Mouse (Mus musculus): Measurements from ENCODE around the gene Erv3. TPM values are rescaled to one million over a fixed set of nuclear protein-coding genes. Genes with fewer than 3 reads are reported as not detected.

Erv3 gene
- polyA plus RNA-seq, 1 experiment from 2014 or later = not detected

GRCm38 (mm10) chr2:131825498-131825897 is 34.0 kb downstream of the Erv3 start:
- ATAC-seq (ENCODE audit: insufficient number of reproducible peaks, insufficient read depth, low FRiP score, low read depth) = peak; percentile 67; the same call in 1 of the 2 replicates

GRCm38 (mm10) chr2:131823931-131824330 is 35.6 kb downstream of the Erv3 start:
- Histone ChIP-seq H3K4me3 (ENCODE audit: low read depth, low read length) (no peak overlapping the region), H3K9ac (replicated peaks; ENCODE audit: low read depth, low read length) (no peak overlapping the region), H3K9me3 (ENCODE audit: control insufficient read depth, low read depth, low read length) (no peaks in the 10 kb centered on the region), H3K4me2 (replicated peaks; ENCODE audit: low read depth, low read length) (no peak overlapping the region), H3K27ac (ENCODE audit: low read length) (no peak overlapping the region), H3K4me1 (ENCODE audit: control insufficient read depth, insufficient read depth, low read length) (no peaks in the 10 kb centered on the region), H3K27me3 (ENCODE audit: control insufficient read depth, insufficient read depth, low read length) (no peaks in the 10 kb centered on the region), H3K36me3 (ENCODE audit: control insufficient read depth, insufficient read depth, low read length) (no peaks in the 10 kb centered on the region)
- 37% methylated on average over 2 of the region's 2 CpGs for WGBS
- no peak for ATAC-seq (ENCODE audit: insufficient number of reproducible peaks, insufficient read depth, low FRiP score, low read depth)

More at GRCm38 (mm10) chr2:131825498-131825897, 34.0 kb downstream of the Erv3 start:
- Histone ChIP-seq H3K9ac (replicated peaks; ENCODE audit: low read depth, low read length) (no peak overlapping the region), H3K27ac (ENCODE audit: low read length) (no peak overlapping the region), H3K27me3 (ENCODE audit: control insufficient read depth, insufficient read depth, low read length) (no peaks in the 10 kb centered on the region), H3K4me2 (replicated peaks; ENCODE audit: low read depth, low read length) (no peak overlapping the region), H3K4me1 (ENCODE audit: control insufficient read depth, insufficient read depth, low read length) (no peaks in the 10 kb centered on the region), H3K36me3 (ENCODE audit: control insufficient read depth, insufficient read depth, low read length) (no peaks in the 10 kb centered on the region), H3K4me3 (ENCODE audit: low read depth, low read length) (no peak overlapping the region), H3K9me3 (ENCODE audit: control insufficient read depth, low read depth, low read length) (no peaks in the 10 kb centered on the region)
- 46% methylated on average over 2 of the region's 2 CpGs for WGBS

- Histone ChIP-seq H3K4me2 (replicated peaks; ENCODE audit: low read depth, low read length) (no peak overlapping the region), H3K9me3 (ENCODE audit: control insufficient read depth, low read depth, low read length) (no peaks in the 10 kb centered on the region), H3K27me3 (ENCODE audit: control insufficient read depth, insufficient read depth, low read length) (no peaks in the 10 kb centered on the region), H3K4me3 (ENCODE audit: low read depth, low read length) (no peak overlapping the region), H3K36me3 (ENCODE audit: control insufficient read depth, insufficient read depth, low read length) (no peaks in the 10 kb centered on the region), H3K9ac (replicated peaks; ENCODE audit: low read depth, low read length) (no peak overlapping the region), H3K4me1 (ENCODE audit: control insufficient read depth, insufficient read depth, low read length) (no peaks in the 10 kb centered on the region), H3K27ac (ENCODE audit: low read length) (no peak overlapping the region)
- no peak for ATAC-seq (ENCODE audit: insufficient number of reproducible peaks, insufficient read depth, low FRiP score, low read depth)
- WGBS = 78% methylated on average over 3 of the region's 3 CpGs
These were observed 37.1 kb downstream of the Erv3 start for GRCm38 (mm10) chr2:131822492-131822891.

GRCm38 (mm10) chr2:131821708-131821990 is 37.9 kb downstream of the Erv3 start:
- Histone ChIP-seq H3K4me1 (ENCODE audit: control insufficient read depth, insufficient read depth, low read length) (no peaks in the 10 kb centered on the region), H3K4me2 (replicated peaks; ENCODE audit: low read depth, low read length) (no peak overlapping the region), H3K4me3 (ENCODE audit: low read depth, low read length) (no peak overlapping the region), H3K9ac (replicated peaks; ENCODE audit: low read depth, low read length) (no peak overlapping the region), H3K27me3 (ENCODE audit: control insufficient read depth, insufficient read depth, low read length) (no peaks in the 10 kb centered on the region), H3K36me3 (ENCODE audit: control insufficient read depth, insufficient read depth, low read length) (no peaks in the 10 kb centered on the region), H3K27ac (ENCODE audit: low read length) (no peak overlapping the region), H3K9me3 (ENCODE audit: control insufficient read depth, low read depth, low read length) (no peaks in the 10 kb centered on the region)
- no peak for ATAC-seq (ENCODE audit: insufficient number of reproducible peaks, insufficient read depth, low FRiP score, low read depth)
- WGBS = 65% methylated on average over 3 of the region's 3 CpGs

GRCm38 (mm10) chr2:131820932-131821707 is 38.4 kb downstream of the Erv3 start:
- ATAC-seq (ENCODE audit: insufficient number of reproducible peaks, insufficient read depth, low FRiP score, low read depth) = no peak
- no peaks in the 10 kb centered on the region for H3K36me3 ChIP-seq (ENCODE audit: control insufficient read depth, insufficient read depth, low read length)
- no peaks in the 10 kb centered on the region for H3K4me1 ChIP-seq (ENCODE audit: control insufficient read depth, insufficient read depth, low read length)
- no peak overlapping the region for H3K9ac ChIP-seq (replicated peaks; ENCODE audit: low read depth, low read length)
- H3K9me3 ChIP-seq (ENCODE audit: control insufficient read depth, low read depth, low read length) = no peaks in the 10 kb centered on the region
- H3K4me2 ChIP-seq (replicated peaks; ENCODE audit: low read depth, low read length) = no peak overlapping the region
- no peak overlapping the region for H3K27ac ChIP-seq (ENCODE audit: low read length)
- H3K4me3 ChIP-seq (ENCODE audit: low read depth, low read length) = no peak overlapping the region
- 32% methylated on average over 6 of the region's 6 CpGs for WGBS
- no peaks in the 10 kb centered on the region for H3K27me3 ChIP-seq (ENCODE audit: control insufficient read depth, insufficient read depth, low read length)

- Histone ChIP-seq H3K4me3 (ENCODE audit: low read depth, low read length) (peak overlapping the region; percentile 6; the same call in 1 of the 2 replicates), H3K4me1 (ENCODE audit: control insufficient read depth, insufficient read depth, low read length) (no peaks in the 10 kb centered on the region), H3K9me3 (ENCODE audit: control insufficient read depth, low read depth, low read length) (no peaks in the 10 kb centered on the region), H3K36me3 (ENCODE audit: control insufficient read depth, insufficient read depth, low read length) (no peaks in the 10 kb centered on the region), H3K4me2 (replicated peaks; ENCODE audit: low read depth, low read length) (peak overlapping the region; percentile 39), H3K27me3 (ENCODE audit: control insufficient read depth, insufficient read depth, low read length) (no peaks in the 10 kb centered on the region), H3K27ac (ENCODE audit: low read length) (no peak overlapping the region), H3K9ac (replicated peaks; ENCODE audit: low read depth, low read length) (no peak overlapping the region)
- 23% methylated on average over 14 of the region's 14 CpGs for WGBS
- ATAC-seq (ENCODE audit: insufficient number of reproducible peaks, insufficient read depth, low FRiP score, low read depth) = no peak
These were observed 39.4 kb downstream of the Erv3 start for GRCm38 (mm10) chr2:131820088-131820675.

GRCm38 (mm10) chr2:131814327-131814726 is 45.2 kb downstream of the Erv3 start:
- Histone ChIP-seq H3K36me3 (ENCODE audit: control insufficient read depth, insufficient read depth, low read length) (no peaks in the 10 kb centered on the region), H3K4me3 (ENCODE audit: low read depth, low read length) (no peak overlapping the region), H3K4me1 (ENCODE audit: control insufficient read depth, insufficient read depth, low read length) (no peaks in the 10 kb centered on the region), H3K27me3 (ENCODE audit: control insufficient read depth, insufficient read depth, low read length) (no peaks in the 10 kb centered on the region), H3K4me2 (replicated peaks; ENCODE audit: low read depth, low read length) (no peak overlapping the region), H3K9ac (replicated peaks; ENCODE audit: low read depth, low read length) (no peak overlapping the region), H3K9me3 (ENCODE audit: control insufficient read depth, low read depth, low read length) (no peaks in the 10 kb centered on the region), H3K27ac (ENCODE audit: low read length) (no peak overlapping the region)
- WGBS = 81% methylated on average over 10 of the region's 10 CpGs
- ATAC-seq (ENCODE audit: insufficient number of reproducible peaks, insufficient read depth, low FRiP score, low read depth) = no peak

- ATAC-seq (ENCODE audit: insufficient number of reproducible peaks, insufficient read depth, low FRiP score, low read depth) = no peak
- no peak overlapping the region for H3K27ac ChIP-seq (ENCODE audit: low read length)
- H3K36me3 ChIP-seq (ENCODE audit: control insufficient read depth, insufficient read depth, low read length) = no peaks in the 10 kb centered on the region
- no peak overlapping the region for H3K4me3 ChIP-seq (ENCODE audit: low read depth, low read length)
- no peak overlapping the region for H3K4me2 ChIP-seq (replicated peaks; ENCODE audit: low read depth, low read length)
- H3K9ac ChIP-seq (replicated peaks; ENCODE audit: low read depth, low read length) = no peak overlapping the region
- H3K4me1 ChIP-seq (ENCODE audit: control insufficient read depth, insufficient read depth, low read length) = no peaks in the 10 kb centered on the region
- no peaks in the 10 kb centered on the region for H3K9me3 ChIP-seq (ENCODE audit: control insufficient read depth, low read depth, low read length)
- H3K27me3 ChIP-seq (ENCODE audit: control insufficient read depth, insufficient read depth, low read length) = no peaks in the 10 kb centered on the region
- WGBS = 70% methylated on average over 1 of the region's 1 CpGs
These were observed 46.1 kb downstream of the Erv3 start for GRCm38 (mm10) chr2:131813437-131813836.
